Mouse (Mus musculus) heart, postnatal 36 days (tissue): ENCODE results near the gene Chrd. TPM values are rescaled to one million over a fixed set of nuclear protein-coding genes. Genes with fewer than 3 reads are reported as not detected.

Experiments
- total RNA-seq, 2 experiments: library from RNA; stranded (reverse); gene quantifications; 2 replicates each; pipeline ENCODE4 v1.2.3; 2021

Gene Chrd
- total RNA-seq, 2 experiments from 2014 or later, result 2.1 to 2.5 TPM

Other genes starting within 250 kb of the Chrd start
- gene Eif2b5, start 234.3 kb upstream of the Chrd start, total RNA-seq, result 10 to 100 TPM; 54.4 to 64.3 TPM
- 10 to 100 TPM; 44.9 to 47.2 TPM for gene Dvl3, start 216.1 kb upstream of the Chrd start, total RNA-seq
- 100 to 1,000 TPM; 210 to 214 TPM for gene Ap2m1, start 197.6 kb upstream of the Chrd start, total RNA-seq
- 10 to 100 TPM; 62.6 to 65.9 TPM for gene Abcf3, start 184.6 kb upstream of the Chrd start, total RNA-seq
- under 1 TPM in 1 of 2 experiments, not detected in 1; 0.05 TPM for gene Vwa5b2, start 143.7 kb upstream of the Chrd start, total RNA-seq
- gene Eef1akmt4, start 121.5 kb upstream of the Chrd start, total RNA-seq, result 1 to 10 TPM; 6.4 to 8.0 TPM
- gene Gm49333, start 121.5 kb upstream of the Chrd start, total RNA-seq, result not detected
- gene Alg3, start 121.4 kb upstream of the Chrd start, total RNA-seq, result 1 to 10 TPM; 8.7 to 8.8 TPM
- 1 to 10 TPM; 1.1 to 1.2 TPM for gene Camk2n2, start 111.8 kb upstream of the Chrd start, total RNA-seq
- gene Ece2, start 103.3 kb upstream of the Chrd start, total RNA-seq, result 1 to 10 TPM in 1 of 2 experiments, under 1 TPM in 1; 0.41 to 1.2 TPM
- 100 to 1,000 TPM; 214 to 216 TPM for gene Psmd2, start 81.5 kb upstream of the Chrd start, total RNA-seq
- 100 to 1,000 TPM; 388 to 434 TPM for gene Eif4g1, start 64.8 kb upstream of the Chrd start, total RNA-seq
- gene Fam131a, start 39.9 kb upstream of the Chrd start, total RNA-seq, result 10 to 100 TPM; 27.9 to 30.2 TPM
- 10 to 100 TPM; 10.5 to 12.4 TPM for gene Polr2h, start 15.5 kb upstream of the Chrd start, total RNA-seq
- 1 to 10 TPM; 2.3 to 2.6 TPM for gene Clcn2, start 15.4 kb upstream of the Chrd start, total RNA-seq
- under 1 TPM in 1 of 2 experiments, not detected in 1; 0.25 TPM for gene Thpo, start 1.4 kb downstream of the Chrd start, total RNA-seq